Mouse (Mus musculus): ENCODE data around the gene Pbx3. TPM values are rescaled to one million over a fixed set of nuclear protein-coding genes. Genes with fewer than 3 reads are reported as not detected.

The Pbx3 gene
- polyA plus RNA-seq, 1 experiment: 3.5 TPM

- no peak for TF ChIP-seq CTCF (IDR thresholded peaks at IDR 0.05; ENCODE audit: extremely low read depth, insufficient read length, insufficient replicate concordance, low read depth, low read length)
- TF ChIP-seq POLR2A (IDR thresholded peaks at IDR 0.05; ENCODE audit: low read depth, low read length): no peak
- Histone ChIP-seq H3K4me1 (ENCODE audit: control insufficient read depth, insufficient read depth, insufficient read length, low read length) (no peaks in the 10 kb centered on the region), H3K27me3 (ENCODE audit: control insufficient read depth, insufficient read depth, low read length) (no peaks in the 10 kb centered on the region), H3K36me3 (ENCODE audit: control insufficient read depth, insufficient read depth, low read length) (no peaks in the 10 kb centered on the region), H3K4me3 (ENCODE audit: low read depth, low read length) (no peak overlapping the region), H3K27ac (ENCODE audit: insufficient read depth, low read depth, low read length) (no peak overlapping the region)
- WGBS: 86% methylated on average over 1 of the region's 1 CpGs
Measured at GRCm38 (mm10) chr2:34132751-34133150, 240.2 kb downstream of the Pbx3 start.

GRCm38 (mm10) chr2:34129674-34130267, 243.2 kb downstream of the Pbx3 start:
- H3K4me1 ChIP-seq (ENCODE audit: control insufficient read depth, insufficient read depth, insufficient read length, low read length): no peaks in the 10 kb centered on the region
- WGBS: 51% methylated on average over 13 of the region's 13 CpGs
- no peak overlapping the region for H3K4me3 ChIP-seq (ENCODE audit: low read depth, low read length)
- no peak overlapping the region for H3K27ac ChIP-seq (ENCODE audit: insufficient read depth, low read depth, low read length)
- no peaks in the 10 kb centered on the region for H3K27me3 ChIP-seq (ENCODE audit: control insufficient read depth, insufficient read depth, low read length)
- no peaks in the 10 kb centered on the region for H3K36me3 ChIP-seq (ENCODE audit: control insufficient read depth, insufficient read depth, low read length)
- TF ChIP-seq POLR2A (IDR thresholded peaks at IDR 0.05; ENCODE audit: low read depth, low read length) (no peak), CTCF (IDR thresholded peaks at IDR 0.05; ENCODE audit: extremely low read depth, insufficient read length, insufficient replicate concordance, low read depth, low read length) (no peak)

- WGBS: 85% methylated on average over 1 of the region's 1 CpGs
Measured at GRCm38 (mm10) chr2:34127871-34128270, 245.1 kb downstream of the Pbx3 start.

GRCm38 (mm10) chr2:34123896-34124295, 249.0 kb downstream of the Pbx3 start:
- no peak for TF ChIP-seq POLR2A (IDR thresholded peaks at IDR 0.05; ENCODE audit: low read depth, low read length)
- TF ChIP-seq CTCF (IDR thresholded peaks at IDR 0.05; ENCODE audit: extremely low read depth, insufficient read length, insufficient replicate concordance, low read depth, low read length): no peak
- 42% methylated on average over 12 of the region's 12 CpGs for WGBS
- H3K4me3 ChIP-seq (ENCODE audit: low read depth, low read length): no peak overlapping the region
- no peak overlapping the region for H3K27ac ChIP-seq (ENCODE audit: insufficient read depth, low read depth, low read length)
- no peaks in the 10 kb centered on the region for H3K36me3 ChIP-seq (ENCODE audit: control insufficient read depth, insufficient read depth, low read length)
- H3K27me3 ChIP-seq (ENCODE audit: control insufficient read depth, insufficient read depth, low read length): no peaks in the 10 kb centered on the region
- H3K4me1 ChIP-seq (ENCODE audit: control insufficient read depth, insufficient read depth, insufficient read length, low read length): no peaks in the 10 kb centered on the region

More at GRCm38 (mm10) chr2:34127871-34128270, 245.1 kb downstream of the Pbx3 start:
- Histone ChIP-seq H3K4me1 (ENCODE audit: control insufficient read depth, insufficient read depth, insufficient read length, low read length) (no peaks in the 10 kb centered on the region), H3K4me3 (ENCODE audit: low read depth, low read length) (no peak overlapping the region), H3K27me3 (ENCODE audit: control insufficient read depth, insufficient read depth, low read length) (no peaks in the 10 kb centered on the region), H3K36me3 (ENCODE audit: control insufficient read depth, insufficient read depth, low read length) (no peaks in the 10 kb centered on the region), H3K27ac (ENCODE audit: insufficient read depth, low read depth, low read length) (no peak overlapping the region)
- no peak for TF ChIP-seq POLR2A (IDR thresholded peaks at IDR 0.05; ENCODE audit: low read depth, low read length)
- no peak for TF ChIP-seq CTCF (IDR thresholded peaks at IDR 0.05; ENCODE audit: extremely low read depth, insufficient read length, insufficient replicate concordance, low read depth, low read length)

Other genes starting within 250 kb of the Pbx3 start
- gene Mapkap1, start 33.6 kb upstream of the Pbx3 start, polyA plus RNA-seq (2012; rRNA removed): 23.3 and 52.5 TPM in 2 replicates

Measured in small intestine, adult 2 months (tissue).